Mouse (Mus musculus): ENCODE data around the gene Tatdn3.

GRCm38 (mm10) chr1:191025016-191026012, 37.4 kb downstream of the Tatdn3 start:
- no peak for TF ChIP-seq CTCF (IDR thresholded peaks at IDR 0.05; ENCODE audit: borderline replicate concordance, extremely low read depth, insufficient read depth, insufficient read length)
- TF ChIP-seq POLR2A (IDR thresholded peaks at IDR 0.05; ENCODE audit: borderline replicate concordance, extremely low read depth, insufficient read depth, insufficient read length, poor library complexity, severe bottlenecking) = no peak

Data from brain, embryonic 14.5 days (tissue).